Mouse (Mus musculus): ENCODE measurements around the gene Edem2.

DNA sequence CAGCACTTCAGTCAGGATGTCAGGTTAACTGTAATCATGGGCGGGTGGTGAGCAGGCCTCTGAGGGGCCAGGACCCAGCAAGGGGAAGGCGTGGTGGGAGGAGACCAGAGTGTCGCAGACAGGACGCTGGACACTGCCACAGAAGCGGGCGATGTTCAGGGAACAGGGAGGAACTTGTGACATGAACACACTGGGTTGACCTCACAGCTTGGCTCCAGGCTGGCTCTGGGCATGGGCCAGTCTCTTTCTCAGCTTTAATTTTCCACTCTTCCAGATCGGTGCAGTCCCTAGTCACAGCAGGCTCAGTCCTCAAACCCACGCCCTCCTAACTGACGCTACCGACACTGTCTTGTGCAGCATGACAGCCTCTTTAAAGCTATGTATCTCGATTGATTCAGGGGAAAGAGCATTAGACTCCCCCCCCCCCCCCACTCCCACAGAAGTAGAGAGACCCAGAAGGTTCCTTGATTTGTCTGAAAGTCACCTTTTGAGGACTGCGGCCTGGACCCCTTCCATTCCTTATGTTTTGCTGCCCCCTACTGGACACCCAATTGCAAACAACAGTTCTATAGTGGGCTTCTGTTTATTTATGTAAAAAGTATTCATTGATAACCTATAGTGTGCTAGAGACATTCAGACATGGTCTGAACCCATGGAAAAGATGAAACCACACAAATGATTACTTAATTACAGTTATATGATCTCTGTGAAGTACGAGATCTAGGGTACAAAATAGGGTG is 35.6 kb upstream of the Edem2 start:
- TF ChIP-seq USF1 (IDR thresholded peaks at IDR 0.05; ENCODE audit: low read depth) (no peak), CTCF (IDR thresholded peaks at IDR 0.05; ENCODE audit: control insufficient read depth, insufficient read depth, insufficient read length) (no peak), MAX (IDR thresholded peaks at IDR 0.05) (no peak), MYOD1 (IDR thresholded peaks at IDR 0.05; ENCODE audit: control insufficient read depth, insufficient read length, low read depth) (no peak), FOSL1 (IDR thresholded peaks at IDR 0.05; ENCODE audit: insufficient read depth, low read length, poor library complexity, severe bottlenecking) (no peak), CEBPB (IDR thresholded peaks at IDR 0.05; ENCODE audit: low read depth) (no peak)

Measured in C2C12 (cell line).